Mouse (Mus musculus) spleen, postnatal 14 days (tissue): ENCODE results near the gene Sugct.
"Not testable (repeated sequence)": the region's sequence is repeated elsewhere in the genome, so short reads cannot be mapped to it uniquely, and the experiment has no call there.

Experiments
- DNase-seq, 2 experiments: peaks; one replicate each; pipeline ENCODE4 v3.0.0; 2021 to 2022; ENCODE audit warnings: low spot score in 2 of 2

Gene Sugct

DNA sequence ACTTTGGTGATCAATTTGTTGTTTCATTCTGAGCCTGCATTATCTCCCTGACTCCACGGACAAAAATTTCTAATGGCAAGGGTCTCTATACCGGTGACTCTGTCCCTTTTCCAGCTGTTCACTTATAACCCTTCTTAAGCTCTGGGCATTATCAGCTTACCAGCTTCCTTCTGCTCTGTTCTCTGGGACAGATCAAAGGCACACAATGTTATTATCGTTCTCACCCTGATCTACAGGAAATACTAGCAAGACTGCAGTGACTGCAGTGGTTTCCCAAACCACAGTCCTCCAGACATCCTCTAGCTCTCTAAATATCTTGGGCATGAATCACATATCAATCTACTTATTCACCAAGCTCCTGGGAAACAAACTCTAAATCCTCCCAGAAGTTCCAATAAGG is 90.7 kb downstream of the Sugct start:
- DNase-seq: no peak

DNA sequence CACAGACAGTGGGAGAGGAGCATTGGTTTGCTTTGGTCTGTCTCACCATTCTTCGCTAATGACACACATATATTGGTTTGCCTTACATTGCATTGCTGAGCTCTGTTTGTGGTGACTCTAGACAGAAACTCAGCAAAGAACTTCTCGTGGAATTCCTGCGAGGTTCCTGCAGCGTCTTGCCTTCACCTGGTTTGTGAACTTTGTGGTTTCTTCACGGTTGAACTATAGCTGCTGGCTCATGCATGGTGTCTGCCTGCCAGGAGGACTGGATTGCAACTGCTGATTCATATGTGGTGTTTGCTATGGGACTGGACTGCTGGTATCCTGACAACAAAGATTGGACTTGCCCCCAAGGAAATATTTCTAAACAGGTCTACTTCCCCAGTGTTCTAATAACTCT is 91.6 kb downstream of the Sugct start:
- no peak for DNase-seq

DNA sequence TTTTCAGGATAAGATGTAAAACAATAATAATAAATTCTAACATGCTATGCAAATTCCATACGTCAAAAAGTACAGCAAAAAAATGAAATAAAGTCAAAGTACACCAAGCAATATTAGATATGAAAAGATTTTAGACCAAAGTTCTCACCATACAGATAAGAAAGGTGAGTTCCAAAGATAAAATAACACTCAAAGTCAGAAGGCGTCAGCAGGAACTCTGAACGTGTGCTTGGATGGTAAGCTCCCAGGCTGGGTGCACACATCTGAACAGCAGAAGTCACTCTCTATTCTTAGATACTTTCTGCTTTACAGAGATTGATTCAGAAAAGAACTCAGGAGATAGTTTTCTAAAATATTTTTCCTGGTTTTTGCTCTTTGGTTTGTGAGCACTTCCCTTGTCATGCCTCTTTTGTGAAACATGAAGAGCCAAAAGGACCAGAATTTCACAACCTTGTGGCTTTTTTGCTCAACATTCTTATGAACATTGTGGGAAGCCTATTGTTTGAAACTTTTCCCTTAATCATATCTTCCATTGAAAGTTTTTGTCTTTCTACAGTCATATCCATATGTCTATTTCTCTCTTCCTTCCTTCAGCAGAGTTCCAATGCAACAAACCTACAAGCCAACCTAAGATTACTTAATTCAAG is 110.0 kb downstream of the Sugct start:
- DNase-seq: no peak

DNA sequence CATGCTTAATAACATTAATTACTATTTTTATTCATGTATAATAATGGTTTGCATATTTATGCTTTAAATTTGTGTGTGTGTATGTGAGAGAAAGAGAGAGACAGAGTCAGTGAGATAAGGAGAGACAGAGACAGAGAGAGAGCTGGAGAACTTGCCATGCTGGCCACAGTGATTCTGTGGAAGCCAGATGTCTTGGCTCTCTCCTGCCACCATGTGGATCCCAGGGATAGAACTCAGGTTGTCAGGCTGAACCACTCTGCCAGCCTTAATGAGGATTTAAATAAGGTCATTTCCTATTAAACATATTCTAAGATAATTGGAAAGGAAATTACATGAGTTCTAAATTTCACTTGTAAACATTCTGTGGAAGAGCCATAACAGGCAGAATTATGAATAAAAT is 110.5 kb downstream of the Sugct start:
- DNase-seq: no peak

DNA sequence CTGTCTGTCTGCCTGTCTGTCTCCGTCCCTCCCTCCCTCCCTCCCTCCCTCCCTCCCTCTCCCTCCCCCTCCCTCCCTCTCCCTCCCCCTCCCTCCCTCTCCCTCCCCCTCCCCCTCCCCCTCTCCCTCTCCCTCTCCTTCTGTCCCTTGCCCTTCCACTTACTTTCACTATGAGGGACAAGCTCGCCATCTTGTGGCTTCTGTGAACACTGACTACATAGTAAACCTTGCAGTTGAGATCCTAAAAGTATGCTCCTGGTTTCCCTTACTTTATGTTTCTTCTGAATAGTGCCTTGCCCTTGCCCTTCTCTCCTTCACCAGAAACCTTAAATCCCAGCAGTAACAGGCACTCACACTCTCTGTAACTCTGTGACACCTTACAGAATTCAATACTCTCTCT is 113.7 kb downstream of the Sugct start:
- DNase-seq: no peak

DNA sequence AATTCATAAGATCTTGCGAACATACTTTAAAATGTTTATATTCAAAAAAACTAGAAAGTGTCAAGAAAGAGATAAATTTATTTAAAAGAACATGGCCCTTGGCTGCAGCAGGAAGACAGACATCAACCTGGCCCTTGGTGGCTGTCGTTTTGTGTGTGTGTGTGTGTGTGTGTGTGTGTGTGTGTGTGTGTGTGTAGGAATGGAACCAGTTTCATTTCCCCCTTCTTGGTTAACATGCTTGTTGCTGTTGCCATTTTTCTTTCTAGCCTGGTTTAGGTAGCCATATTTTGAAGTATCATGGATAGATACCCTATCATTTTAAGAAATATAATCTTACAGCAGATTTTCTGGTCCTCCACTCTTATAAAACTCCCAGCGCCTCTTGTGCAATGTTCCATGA is 136.0 kb downstream of the Sugct start:
- no peak for DNase-seq

DNA sequence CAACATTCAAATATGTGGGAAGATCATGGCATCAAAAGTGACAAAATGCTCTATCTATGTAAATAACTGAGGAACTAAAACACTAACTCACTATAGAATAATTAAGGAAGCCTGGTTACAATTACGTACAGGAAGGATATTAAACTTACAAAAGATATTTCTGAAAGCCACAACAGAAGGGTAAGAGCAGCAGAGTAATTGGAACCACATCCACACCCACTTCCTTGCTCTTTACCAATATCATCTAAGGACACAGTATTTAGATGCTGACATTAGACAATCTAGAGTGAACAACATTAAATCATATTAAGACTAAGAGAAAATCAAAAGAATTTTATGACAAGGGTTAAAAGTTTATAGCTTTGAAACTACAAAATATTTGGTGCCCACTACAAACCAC is 159.0 kb downstream of the Sugct start:
- DNase-seq: no peak

DNA sequence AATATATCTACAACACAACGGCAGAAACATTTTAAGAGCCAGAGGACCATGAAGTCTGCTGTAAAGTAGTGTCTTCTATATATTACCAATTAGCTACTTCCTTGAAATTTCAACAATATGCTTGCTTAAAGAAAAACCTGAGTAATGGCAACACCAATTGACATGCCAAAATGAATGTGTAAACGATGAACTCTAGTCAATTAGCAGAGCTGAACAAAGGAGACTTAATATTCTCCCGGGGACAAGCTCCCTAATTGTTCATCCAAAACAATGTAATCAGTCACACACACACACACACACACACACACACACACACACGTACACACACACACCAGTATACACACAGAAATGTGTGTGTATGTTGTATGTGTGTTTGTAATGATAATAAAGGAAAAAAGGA is 160.5 kb downstream of the Sugct start:
- DNase-seq: no peak

DNA sequence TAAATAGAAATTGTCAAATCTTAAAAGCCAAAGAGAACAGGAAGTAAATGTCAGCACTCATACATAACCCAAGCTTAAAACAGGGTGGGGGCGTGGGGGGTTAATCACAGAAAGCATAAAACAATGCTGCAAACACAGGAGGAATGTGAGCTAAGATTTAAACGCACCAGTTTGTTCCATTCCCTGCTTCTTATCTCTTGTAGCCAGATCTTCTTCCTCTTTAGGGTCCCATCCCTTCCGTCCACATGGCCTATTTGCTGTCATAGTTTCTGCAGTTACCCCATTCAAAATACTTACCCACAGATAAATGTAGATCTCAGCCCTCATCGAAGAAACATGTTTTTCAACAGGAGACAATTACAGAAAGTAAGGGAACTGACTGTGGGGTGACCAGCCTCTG is 160.9 kb downstream of the Sugct start:
- DNase-seq: no peak

DNA sequence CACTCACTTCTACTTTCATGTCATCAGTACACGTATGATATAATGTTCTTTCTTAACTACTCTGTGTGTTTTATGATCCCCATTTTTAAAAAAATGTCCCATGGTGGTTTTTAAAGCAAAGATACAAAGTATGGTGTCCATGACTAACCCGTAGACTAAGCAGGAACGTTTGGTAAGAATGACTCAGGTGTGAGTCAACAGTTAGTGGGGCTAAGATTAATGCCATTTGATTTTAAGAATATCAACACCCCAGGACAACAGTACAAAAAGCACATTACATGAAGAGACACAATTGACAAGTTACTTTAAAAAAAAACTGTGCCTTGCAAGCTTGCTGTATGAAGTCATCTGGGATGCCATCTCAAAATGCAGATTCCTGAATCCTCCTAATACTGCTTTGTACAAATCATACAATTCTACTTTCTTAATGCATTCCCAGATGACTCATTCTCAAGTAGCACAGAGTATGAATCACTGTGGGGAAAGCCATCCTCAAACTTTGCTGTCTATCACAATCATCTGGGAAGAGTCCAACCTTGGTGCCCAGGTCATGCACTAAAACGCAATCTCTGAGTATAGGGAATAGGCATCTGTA is 184.1 kb downstream of the Sugct start:
- DNase-seq: no peak

DNA sequence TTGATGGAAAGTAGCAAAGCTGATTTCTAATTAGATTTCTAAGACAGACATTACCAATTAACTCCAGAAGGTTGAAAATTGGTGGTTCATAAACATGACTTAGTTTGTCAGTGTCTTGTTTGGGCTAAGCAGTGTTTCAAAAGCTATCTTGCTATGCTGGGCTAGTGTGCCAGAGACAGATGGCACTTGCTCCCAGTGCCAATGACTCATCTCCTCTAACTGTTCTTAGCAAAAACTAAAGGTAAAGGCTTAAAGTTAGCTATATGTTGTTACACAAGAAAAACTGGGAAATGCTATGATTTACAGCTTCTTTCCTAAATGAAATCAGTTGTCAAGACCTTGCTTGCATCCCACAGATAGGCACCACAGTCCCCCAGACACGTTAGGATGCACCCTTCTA is 200.4 kb downstream of the Sugct start:
- DNase-seq: no peak

DNA sequence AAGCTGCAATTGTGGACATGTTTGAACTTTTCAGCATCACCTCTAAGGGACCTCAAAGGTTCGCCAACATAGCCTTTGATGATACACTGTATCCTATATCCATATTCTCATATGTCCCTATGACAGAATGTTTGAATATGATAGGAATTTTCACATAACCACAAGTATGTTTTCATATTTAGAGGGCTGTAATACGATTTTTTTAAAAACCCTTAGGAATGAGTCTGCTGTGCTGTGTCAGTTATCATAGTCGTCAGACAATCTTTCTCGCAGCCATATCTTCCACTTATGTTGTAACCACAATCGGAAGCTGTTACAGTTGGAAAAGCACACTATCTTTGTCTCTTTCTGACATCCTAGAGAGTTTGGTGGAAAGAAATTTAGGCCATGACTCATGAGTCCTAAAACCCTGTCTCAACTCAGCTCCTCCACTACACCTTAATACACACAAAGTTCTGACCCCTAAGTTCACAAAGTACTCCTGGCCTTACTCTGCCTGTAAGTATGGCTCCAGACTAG is 201.2 kb downstream of the Sugct start:
- no peak for DNase-seq

DNA sequence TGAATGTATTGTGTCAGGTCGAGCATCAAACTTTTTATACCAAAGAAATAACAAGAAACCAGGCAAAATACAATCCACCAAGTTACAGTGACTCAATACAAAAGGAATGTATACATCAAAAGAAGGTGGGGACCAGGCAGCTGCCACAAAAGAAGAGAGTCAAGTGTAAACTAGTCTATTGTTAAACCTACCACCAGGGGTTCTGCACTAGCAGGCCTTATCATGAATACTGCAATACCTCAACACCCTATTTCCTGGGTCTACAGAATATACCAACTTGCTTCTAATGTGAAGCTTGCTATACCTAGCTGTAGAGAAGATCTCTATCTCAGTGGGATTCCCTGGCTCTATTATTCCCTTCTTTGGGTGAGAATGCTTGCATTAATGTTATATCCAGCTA is 237.4 kb downstream of the Sugct start:
- DNase-seq: not testable (repeated sequence)

DNA sequence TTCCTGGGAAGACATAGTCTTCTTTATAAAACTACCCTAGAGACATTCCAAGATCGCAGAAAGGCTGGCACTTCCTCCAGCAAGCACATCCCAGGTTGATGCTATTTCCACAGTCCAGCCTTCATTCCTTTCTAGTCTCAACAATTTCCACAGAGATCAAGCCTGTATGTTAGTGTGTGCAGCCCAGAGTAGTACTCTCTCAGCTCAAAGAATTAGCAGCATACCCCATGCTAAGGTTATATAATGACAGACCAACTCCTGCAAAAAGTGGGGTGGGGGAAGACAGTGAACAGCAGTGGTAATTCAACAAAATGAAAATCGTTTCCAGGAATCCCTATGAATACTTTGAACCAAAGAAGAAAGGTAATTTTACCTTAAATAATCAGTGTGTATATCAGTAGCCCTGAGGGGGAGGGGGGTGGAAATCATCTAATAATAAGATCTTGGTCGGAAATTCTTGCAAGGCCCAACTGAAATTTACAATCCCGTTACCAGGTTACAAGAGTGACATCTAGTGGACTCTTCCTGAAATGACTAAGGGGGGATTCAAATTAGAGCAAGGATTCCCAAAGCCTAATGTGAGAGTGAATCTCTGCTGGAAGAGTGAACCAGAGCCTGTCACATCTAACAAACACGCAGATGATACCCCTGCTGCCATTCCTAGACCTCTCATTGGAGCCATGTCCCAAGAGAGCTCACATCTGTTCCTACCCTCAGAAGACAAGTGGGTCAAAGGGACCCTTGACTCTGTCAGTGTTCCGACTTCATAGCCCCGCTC is 263.0 kb downstream of the Sugct start:
- no peak for DNase-seq

DNA sequence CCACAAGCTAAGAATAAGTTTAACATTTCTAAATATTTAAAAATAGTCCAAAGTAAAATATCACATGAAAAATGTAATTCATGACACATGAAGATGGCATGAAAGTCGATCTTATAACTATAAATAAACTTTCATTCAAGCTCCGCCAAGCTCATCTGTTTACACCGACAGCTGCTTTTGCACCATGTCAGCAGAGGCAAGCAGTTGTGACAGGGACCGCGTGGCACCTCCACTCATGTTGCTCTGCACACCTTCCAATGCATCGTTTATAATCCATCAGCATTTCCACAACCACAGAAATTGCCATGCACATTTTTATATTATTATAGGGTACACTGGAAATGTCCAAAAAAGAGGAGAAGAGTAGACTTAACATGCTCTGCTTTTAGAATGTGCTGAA is 273.5 kb downstream of the Sugct start:
- DNase-seq: no peak

DNA sequence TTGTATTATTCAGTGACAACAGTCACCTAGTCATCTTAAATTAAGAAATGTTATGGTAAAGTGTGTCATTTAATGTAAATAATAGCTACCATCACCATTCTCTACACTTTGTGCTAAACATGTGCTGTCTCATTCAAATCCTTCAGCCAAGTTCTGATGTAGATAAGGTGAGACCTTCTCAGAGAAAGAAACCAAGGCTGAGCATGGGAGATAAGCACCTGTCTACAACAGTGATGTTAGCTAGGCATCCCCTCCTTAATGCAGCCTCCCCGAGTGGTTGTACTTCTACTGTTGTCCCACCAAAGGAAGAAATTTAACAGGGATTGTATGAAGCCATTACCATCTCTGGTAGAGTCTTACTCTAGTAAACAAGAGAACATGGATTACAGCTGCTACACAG is 274.8 kb downstream of the Sugct start:
- DNase-seq: no peak

DNA sequence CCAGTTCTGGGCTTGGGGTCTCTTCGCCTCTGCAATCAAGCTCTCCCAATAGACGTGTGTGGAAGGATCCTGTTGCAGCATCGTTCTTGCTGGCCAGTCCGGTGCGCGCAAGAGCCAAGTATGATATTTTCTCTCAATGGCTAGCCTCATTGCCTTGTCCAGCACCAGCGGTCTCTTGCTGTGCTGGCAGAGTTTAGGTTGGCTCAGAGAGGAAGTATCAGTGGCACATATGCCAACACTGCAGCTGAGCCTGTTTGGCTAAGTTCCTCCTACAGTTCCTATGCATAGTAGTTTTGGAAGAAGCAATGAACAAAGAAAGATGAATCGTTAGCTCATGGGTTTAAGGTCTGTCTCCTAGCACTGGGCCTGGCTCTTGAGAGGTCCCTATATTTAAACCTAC is 352.5 kb downstream of the Sugct start:
- no peak for DNase-seq

DNA sequence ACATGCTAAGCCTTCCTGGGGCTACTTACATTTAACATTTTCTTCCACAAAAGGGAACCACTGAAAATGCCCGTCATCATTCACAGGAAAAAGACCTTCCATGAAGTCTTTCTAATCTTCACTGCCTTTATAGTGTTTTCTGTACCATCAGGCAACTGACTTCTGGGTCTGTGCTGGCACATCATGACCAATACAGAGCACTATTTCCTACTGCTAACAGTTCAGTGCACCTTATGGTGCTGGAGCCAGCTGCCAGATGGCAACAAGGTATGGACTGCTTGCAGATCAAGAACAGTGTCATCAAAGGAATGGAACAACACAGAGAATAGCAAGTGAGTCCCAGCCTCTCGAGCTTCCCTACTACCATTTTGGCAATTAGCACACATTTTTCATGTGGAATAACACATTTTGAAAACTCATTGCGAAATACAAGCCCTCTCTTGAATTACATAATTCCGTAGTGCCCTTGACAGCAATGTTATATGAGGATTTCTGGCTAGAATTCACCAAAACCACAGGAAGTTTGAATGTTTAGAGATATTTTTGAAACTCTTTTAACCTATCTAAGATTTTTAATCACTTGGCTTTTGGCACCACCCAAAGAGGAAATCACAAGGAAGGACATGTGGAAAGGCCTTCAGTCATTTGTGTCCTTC is 359.3 kb downstream of the Sugct start:
- no peak for DNase-seq

DNA sequence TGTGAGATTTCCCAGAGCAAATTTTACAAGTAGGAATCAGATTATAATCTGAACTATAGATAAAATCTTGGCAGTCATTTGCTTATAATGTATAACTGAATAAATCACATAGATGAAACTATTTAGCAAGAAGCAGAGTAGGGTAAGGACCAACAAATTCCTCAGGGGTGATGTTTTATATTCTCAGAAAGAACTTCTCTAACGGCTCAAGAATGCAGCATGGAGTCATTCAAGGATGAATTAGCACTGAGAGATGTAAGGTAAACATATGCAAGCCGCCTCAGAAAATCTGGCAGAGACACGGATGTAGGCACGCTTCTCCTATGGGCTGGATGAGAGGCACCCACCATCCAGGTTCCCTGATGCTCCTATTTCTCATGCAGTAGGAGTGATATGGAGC is 368.5 kb downstream of the Sugct start:
- no peak for DNase-seq

DNA sequence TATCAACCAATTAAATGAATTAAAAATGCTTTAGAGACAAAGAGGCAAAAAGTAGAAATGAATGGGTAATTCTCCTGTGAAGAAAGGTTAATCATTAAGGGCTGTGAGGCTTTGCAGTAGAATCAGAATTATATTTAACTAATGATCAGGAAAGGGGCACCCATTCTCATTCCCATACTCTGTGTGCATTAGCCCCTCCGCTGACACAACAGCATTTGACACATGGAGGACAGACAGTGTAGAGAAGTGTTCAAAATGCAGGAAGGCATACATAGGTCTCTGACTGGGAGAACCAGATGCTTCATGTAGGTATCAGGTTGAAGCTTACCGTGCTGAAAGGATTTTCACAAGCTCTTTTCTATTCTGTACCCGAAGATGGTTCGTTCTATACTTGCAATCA is 393.8 kb downstream of the Sugct start:
- no peak for DNase-seq

DNA sequence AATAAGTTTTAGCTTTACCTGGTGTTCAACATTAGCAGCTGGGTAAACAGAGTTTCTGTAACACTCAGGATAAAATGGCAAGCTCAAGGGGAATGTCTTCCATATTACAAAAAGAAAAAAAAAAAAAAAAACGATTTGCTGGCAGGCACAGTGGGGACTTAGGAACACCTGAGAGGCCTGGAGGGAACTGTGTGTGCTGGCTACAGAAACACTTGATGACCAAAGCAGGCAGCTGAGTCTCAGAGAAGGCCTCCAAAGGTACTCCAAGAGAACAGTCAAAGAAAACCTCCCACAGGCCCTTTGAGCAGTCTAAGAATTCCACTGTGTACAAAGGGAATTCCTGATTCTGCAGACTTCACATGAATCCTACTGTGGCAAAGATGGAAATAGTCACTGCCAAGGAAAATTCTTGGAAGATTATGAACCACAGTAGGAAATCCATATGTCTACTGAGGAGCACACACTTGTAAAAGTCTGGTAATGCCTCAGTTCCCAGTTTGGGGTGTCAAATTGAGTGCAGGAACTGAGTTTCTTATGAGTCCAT is 397.8 kb downstream of the Sugct start:
- DNase-seq: no peak

DNA sequence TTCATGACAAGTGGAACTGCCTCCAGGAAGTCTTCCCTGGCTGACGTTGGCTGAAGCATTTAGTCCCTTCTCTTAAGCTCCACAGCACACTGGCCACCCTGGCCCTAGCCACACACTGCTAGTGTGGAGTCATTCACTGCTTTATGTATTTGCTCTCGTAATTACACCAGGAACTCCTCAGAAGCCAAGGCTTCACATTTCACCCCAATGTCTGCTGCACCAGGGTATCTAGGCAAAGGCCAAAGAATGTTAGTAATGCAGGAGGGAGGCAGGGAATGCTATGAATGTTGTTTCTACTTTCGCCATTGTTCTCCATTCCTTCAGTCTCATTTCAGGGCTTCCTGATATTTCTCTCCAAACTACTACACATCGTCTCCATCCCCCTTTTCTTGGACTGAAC is 398.4 kb downstream of the Sugct start:
- no peak for DNase-seq
